Mouse (Mus musculus) adrenal gland, postnatal 4 days (tissue): ENCODE results near the gene Hcrt. TPM values are rescaled to one million over a fixed set of nuclear protein-coding genes. Genes with fewer than 3 reads are reported as not detected.

Experiments
- DNase-seq, 2 experiments: peaks; one replicate each; pipeline ENCODE4 v3.0.0; 2021 to 2022; ENCODE audit warnings: low spot score in 2 of 2, mixed read lengths in 2 of 2
- total RNA-seq, 2 experiments: library from RNA; stranded (reverse); gene quantifications; 2 replicates each; pipeline ENCODE4 v1.2.3; 2021

The Hcrt gene
- total RNA-seq, 2 experiments from 2014 or later, result not detected

- DNase-seq, result no peak
Measured at GRCm38 (mm10) chr11:100736746-100737080, 26.0 kb downstream of the Hcrt start.

GRCm38 (mm10) chr11:100735954-100736745, 26.6 kb downstream of the Hcrt start:
- DNase-seq, result no peak

- DNase-seq, result no peak
Measured at GRCm38 (mm10) chr11:100735134-100735865, 27.4 kb downstream of the Hcrt start.

GRCm38 (mm10) chr11:100730477-100731205, 32.1 kb downstream of the Hcrt start:
- no peak for DNase-seq

- no peak for DNase-seq
Measured at GRCm38 (mm10) chr11:100729976-100730375, 32.8 kb downstream of the Hcrt start.

- no peak for DNase-seq
Measured at GRCm38 (mm10) chr11:100728601-100729000, 34.1 kb downstream of the Hcrt start.

GRCm38 (mm10) chr11:100727201-100727600, 35.5 kb downstream of the Hcrt start:
- no peak for DNase-seq

GRCm38 (mm10) chr11:100724919-100725512, 37.7 kb downstream of the Hcrt start:
- no peak for DNase-seq

GRCm38 (mm10) chr11:100722493-100723028, 40.2 kb downstream of the Hcrt start:
- no peak for DNase-seq

GRCm38 (mm10) chr11:100721776-100722492, 40.8 kb downstream of the Hcrt start:
- no peak for DNase-seq

- DNase-seq, result no peak
Measured at GRCm38 (mm10) chr11:100721254-100721653, 41.5 kb downstream of the Hcrt start.

GRCm38 (mm10) chr11:100720345-100720744, 42.4 kb downstream of the Hcrt start:
- DNase-seq, result no peak

GRCm38 (mm10) chr11:100719893-100720292, 42.8 kb downstream of the Hcrt start:
- DNase-seq, result no peak

GRCm38 (mm10) chr11:100719312-100719711, 43.4 kb downstream of the Hcrt start:
- DNase-seq, result no peak

- DNase-seq, result no peak
Measured at GRCm38 (mm10) chr11:100718866-100719265, 43.9 kb downstream of the Hcrt start.

GRCm38 (mm10) chr11:100718462-100718861, 44.3 kb downstream of the Hcrt start:
- DNase-seq, result no peak

- DNase-seq, result no peak
Measured at GRCm38 (mm10) chr11:100716649-100717048, 46.1 kb downstream of the Hcrt start.

- no peak for DNase-seq
Measured at GRCm38 (mm10) chr11:100714948-100715347, 47.8 kb downstream of the Hcrt start.

GRCm38 (mm10) chr11:100714534-100714915, 48.2 kb downstream of the Hcrt start:
- DNase-seq, result peak in 1 of 2 experiments; percentile 62

GRCm38 (mm10) chr11:100713735-100714533, 48.8 kb downstream of the Hcrt start, which contains the start of gene Hspb9:
Gene Hspb9 (plus strand): TSS chr11:100713850.
- peak in 1 of 2 experiments; percentile 52 for DNase-seq
